Mouse (Mus musculus) hindbrain, embryonic 11.5 days (tissue): Measurements from ENCODE around the gene Pnpla2. TPM values are rescaled to one million over a fixed set of nuclear protein-coding genes. Genes with fewer than 3 reads are reported as not detected.

Experiments
- ATAC-seq: fragments of 200-750 bp; cut with Nextera tagmentation; 2 replicates; pipeline ENCODE4 v1.8.0; 2017; ENCODE audit warnings: mild to moderate bottlenecking, moderate TSS enrichment, moderate library complexity; ENCODE audit not compliant: low FRiP score
- DNase-seq: peaks from one replicate; pipeline ENCODE4 v3.0.0-alpha.2; 2015; ENCODE audit warnings: low spot score
- H3K27ac ChIP-seq: fragments of 300-500 bp; sonication (generic); 2 replicates; pipeline ENCODE4 v1.5.1; 2014; ENCODE audit warnings: mild to moderate bottlenecking, low read depth, low read length
- H3K27me3 ChIP-seq: fragments of 300-500 bp; sonication (generic); 2 replicates; pipeline ENCODE4 v1.6.1; 2014; ENCODE audit warnings: mild to moderate bottlenecking, low read length, moderate library complexity, mixed read lengths; ENCODE audit not compliant: control insufficient read depth, insufficient read depth
- H3K36me3 ChIP-seq: fragments of 300-500 bp; sonication (generic); 2 replicates; pipeline ENCODE4 v1.6.1; 2014; ENCODE audit warnings: mild to moderate bottlenecking, low read length, moderate library complexity, mixed read lengths; ENCODE audit not compliant: control insufficient read depth, insufficient read depth
- H3K4me1 ChIP-seq: fragments of 300-500 bp; sonication (generic); replicated peaks from 2 replicates; pipeline ENCODE4 v1.6.1; 2014; ENCODE audit warnings: low read length, mixed read lengths; ENCODE audit not compliant: control insufficient read depth, insufficient read depth
- H3K4me2 ChIP-seq: fragments of 300-500 bp; sonication (generic); replicated peaks from 2 replicates; pipeline ENCODE4 v1.6.1; 2014; ENCODE audit warnings: mild to moderate bottlenecking, low read depth, low read length
- H3K4me3 ChIP-seq: fragments of 300-500 bp; sonication (generic); 2 replicates; pipeline ENCODE4 v1.5.1; 2014; ENCODE audit warnings: low read depth, low read length
- H3K9ac ChIP-seq: fragments of 300-500 bp; sonication (generic); 2 replicates; pipeline ENCODE4 v1.6.1; 2014; ENCODE audit warnings: low read depth, low read length
- H3K9me3 ChIP-seq: fragments of 300-500 bp; sonication (generic); 2 replicates; pipeline ENCODE4 v1.6.1; 2016; ENCODE audit warnings: low read length; ENCODE audit not compliant: control insufficient read depth
- WGBS: fragments of 180-500 bp; shearing (Covaris S2); extraction: QIAGEN DNeasy Blood & Tissue Kit; methylation state at CpG from one replicate; pipeline ENCODE4 v1.1.7; 2014; 5-methylcytosine and 5-hydroxymethylcytosine counted together
- polyA plus RNA-seq: library from polyadenylated mRNA; unstranded; fragments of >200 nt; fragmentation: Nextera tagmentation; extraction: Ambion mirVana; gene quantifications from 2 replicates; pipeline ENCODE4 v1.2.1, GENCODE M21; 2014

Gene Pnpla2
- polyA plus RNA-seq, 1 experiment from 2014 or later, result 14.2 TPM

DNA sequence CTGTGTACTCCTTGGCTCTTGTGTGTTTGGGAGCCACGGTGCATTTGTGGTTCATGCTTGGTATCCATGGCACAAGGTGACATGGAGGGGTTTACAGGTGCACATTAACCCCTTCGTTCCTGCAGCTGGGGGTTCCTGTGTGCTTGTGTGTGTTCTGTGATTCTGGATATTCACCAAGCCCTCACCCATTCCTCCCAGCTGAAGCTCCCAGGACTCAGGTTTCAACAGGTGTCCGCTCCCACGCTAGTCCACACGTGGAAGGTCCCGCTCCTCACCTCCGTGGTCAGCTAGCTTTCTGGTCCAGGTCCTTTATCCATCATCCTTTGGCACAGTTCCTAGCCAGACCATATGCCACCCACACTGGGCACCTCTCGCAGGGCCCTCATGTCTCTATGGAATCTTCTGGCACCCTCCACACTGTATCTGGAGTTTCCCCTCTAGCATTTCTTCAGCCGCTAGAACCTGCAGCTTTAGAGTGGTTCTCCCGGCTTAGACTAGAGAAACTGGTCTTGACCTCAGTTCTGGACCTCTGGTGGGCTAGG, 11.7 kb downstream of the Pnpla2 start:
- 63% methylated on average over 10 of the region's 10 CpGs for WGBS
- peak overlapping the region; percentile 51 for H3K4me3 ChIP-seq
- H3K9me3 ChIP-seq, result no peaks in the 10 kb centered on the region
- no peak overlapping the region for H3K27ac ChIP-seq
- H3K4me1 ChIP-seq, result peaks cover 11% of the 10 kb centered on the region
- peaks cover 7% of the 10 kb centered on the region; the same call in 1 of the 2 replicates for H3K36me3 ChIP-seq
- DNase-seq, result no peak
- peak overlapping the region; percentile 59; the same call in 1 of the 2 replicates for H3K9ac ChIP-seq
- no peak for ATAC-seq
- H3K27me3 ChIP-seq, result peaks cover 52% of the 10 kb centered on the region
- H3K4me2 ChIP-seq, result peak overlapping the region; percentile 66

DNA sequence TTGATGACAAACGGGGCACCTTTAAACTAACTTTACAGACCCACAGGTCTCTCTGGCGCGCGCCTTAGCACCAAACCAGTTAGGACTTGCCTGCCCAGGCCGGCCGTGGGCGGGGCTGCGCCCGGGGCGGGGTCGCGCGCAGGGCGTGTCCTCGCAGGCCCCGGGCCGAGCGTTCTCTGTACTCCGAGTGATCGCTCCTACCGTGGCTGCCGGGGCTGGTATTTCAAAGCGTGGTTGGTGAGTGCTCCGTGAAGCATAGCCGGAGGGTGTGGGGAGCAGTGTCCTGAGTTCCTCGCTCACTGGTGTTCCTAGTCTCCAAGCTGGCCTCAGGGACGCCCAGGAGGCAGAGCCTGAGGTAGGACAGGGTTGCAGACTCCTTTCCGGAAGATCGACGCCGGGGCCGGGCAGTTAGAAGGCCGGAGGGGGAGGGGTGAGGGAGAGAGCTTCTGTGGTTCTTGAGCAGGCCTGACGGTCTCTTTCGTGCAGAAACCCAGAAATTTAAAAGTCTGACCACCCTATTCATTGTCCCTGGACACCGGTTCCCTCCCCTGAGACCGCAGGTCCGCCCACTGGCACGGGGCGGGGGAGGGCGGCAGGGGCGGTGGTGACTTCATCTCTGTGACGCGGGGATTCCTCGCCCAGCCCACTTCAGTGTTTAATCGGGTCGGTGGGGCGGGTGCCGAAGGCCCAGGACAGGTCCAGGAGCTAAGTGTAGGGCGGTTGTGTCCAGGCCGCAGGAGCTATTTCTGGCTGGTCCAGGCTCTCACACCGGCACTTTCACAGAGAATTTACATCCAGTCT, 12.4 kb downstream of the Pnpla2 start, which contains the start of gene Cd151:
TSS of gene Cd151 (plus strand) at position 163 of the 801 bp plus-strand sequence.
- ATAC-seq (peak; percentile 70), DNase-seq (peak; percentile 88)
- Histone ChIP-seq H3K9me3 (no peaks in the 10 kb centered on the region), H3K36me3 (peaks cover 7% of the 10 kb centered on the region; the same call in 1 of the 2 replicates), H3K27ac (peak within 1 kb of the TSS; percentile 89), H3K27me3 (peaks cover 44% of the 10 kb centered on the region), H3K4me1 (peaks cover 9% of the 10 kb centered on the region), H3K4me2 (peak within 1 kb of the TSS; percentile 66), H3K4me3 (peak within 1 kb of the TSS; percentile 51), H3K9ac (peak within 1 kb of the TSS; percentile 59)
- WGBS, result 1% methylated on average over 48 of the region's 52 CpGs

DNA sequence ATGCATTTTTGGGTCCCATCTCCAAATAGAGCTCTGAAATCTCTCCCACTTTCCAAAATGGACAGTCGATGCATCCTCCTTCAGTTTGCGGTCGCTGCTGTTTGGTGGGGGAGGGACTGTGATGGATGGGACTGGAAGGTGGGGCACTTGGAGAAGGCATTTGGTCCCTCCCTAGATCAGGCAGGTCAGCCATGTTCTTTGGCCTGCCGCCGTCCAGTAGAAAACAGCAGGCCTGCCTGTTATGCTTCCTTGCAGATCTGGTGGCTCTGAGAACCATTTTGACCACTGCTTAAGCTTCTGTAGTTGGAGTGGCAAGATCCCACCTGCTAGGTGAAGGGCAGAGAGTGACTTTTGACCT, 13.1 kb downstream of the Pnpla2 start:
- no peak for DNase-seq

DNA sequence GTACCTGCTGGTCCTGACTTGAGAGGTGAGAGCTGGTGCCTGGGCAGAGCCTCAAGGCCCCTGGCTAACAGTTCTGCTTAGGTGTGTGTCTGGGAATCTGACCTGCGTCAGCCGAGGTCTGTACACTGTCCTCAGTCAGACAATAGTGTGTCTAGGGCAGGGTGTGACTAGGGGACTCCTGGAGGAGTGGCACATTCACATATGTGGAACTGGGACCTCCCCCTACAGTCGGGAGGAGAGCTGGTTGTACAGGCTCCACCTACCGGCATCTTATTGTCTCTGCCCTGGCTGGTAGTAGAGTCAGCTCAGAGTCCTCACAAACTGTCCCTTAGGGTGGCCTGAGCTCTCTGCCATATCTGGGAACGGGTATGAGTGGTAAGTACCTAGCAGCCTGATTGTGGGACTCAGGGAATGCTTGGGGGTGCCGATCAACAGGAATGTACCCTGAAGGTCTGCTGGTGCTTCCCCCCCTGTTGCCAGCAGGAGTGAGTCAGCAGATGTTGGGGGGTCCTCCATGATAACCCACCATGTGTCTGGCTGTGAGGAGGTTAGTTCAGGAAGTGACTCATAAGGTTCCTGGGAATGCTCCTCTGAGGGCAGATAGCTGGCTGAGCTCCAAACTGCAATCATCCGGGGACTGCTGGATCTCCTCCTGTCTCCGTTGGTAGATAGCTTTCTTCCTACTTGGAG, 13.7 kb downstream of the Pnpla2 start:
- peak overlapping the region; percentile 66 for H3K4me2 ChIP-seq
- no peaks in the 10 kb centered on the region for H3K9me3 ChIP-seq
- ATAC-seq, result peak; percentile 82
- H3K27ac ChIP-seq, result peak overlapping the region; percentile 89
- peak; percentile 79 for DNase-seq
- H3K9ac ChIP-seq, result peak overlapping the region; percentile 59
- H3K4me3 ChIP-seq, result peak overlapping the region; percentile 51
- WGBS, result 30% methylated on average over 8 of the region's 8 CpGs
- peaks cover 32% of the 10 kb centered on the region for H3K27me3 ChIP-seq
- H3K4me1 ChIP-seq, result peaks cover 9% of the 10 kb centered on the region
- H3K36me3 ChIP-seq, result peaks cover 7% of the 10 kb centered on the region; the same call in 1 of the 2 replicates

More for the DNA sequence above, 13.1 kb downstream of the Pnpla2 start:
- peaks cover 7% of the 10 kb centered on the region; the same call in 1 of the 2 replicates for H3K36me3 ChIP-seq
- H3K27me3 ChIP-seq, result peaks cover 37% of the 10 kb centered on the region
- peak overlapping the region; percentile 66 for H3K4me2 ChIP-seq
- peak overlapping the region; percentile 89 for H3K27ac ChIP-seq
- H3K9me3 ChIP-seq, result no peaks in the 10 kb centered on the region
- ATAC-seq, result peak; percentile 38; the same call in 1 of the 2 replicates
- peaks cover 9% of the 10 kb centered on the region for H3K4me1 ChIP-seq
- H3K4me3 ChIP-seq, result peak overlapping the region; percentile 51
- 17% methylated on average over 5 of the region's 5 CpGs for WGBS
- peak overlapping the region; percentile 59 for H3K9ac ChIP-seq

DNA sequence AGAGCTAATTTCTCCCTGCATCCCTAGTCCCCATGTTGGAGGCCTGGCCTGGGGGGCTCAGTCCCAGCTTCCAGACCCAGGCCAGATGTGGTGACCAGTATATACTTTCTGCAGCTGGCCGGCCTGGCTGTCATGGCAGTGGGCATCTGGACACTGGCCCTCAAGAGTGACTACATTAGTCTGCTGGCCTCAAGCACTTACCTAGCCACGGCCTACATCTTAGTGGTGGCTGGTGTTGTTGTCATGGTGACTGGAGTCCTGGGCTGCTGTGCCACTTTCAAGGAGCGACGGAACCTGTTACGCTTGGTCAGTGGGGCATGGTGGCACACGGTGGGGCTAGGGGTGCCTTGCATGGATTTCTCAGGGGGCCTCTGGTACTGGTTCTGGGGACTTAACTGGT, 14.4 kb downstream of the Pnpla2 start:
- Histone ChIP-seq H3K27me3 (peaks cover 25% of the 10 kb centered on the region), H3K4me1 (peaks cover 14% of the 10 kb centered on the region), H3K9me3 (no peaks in the 10 kb centered on the region), H3K4me3 (peak overlapping the region; percentile 51), H3K9ac (peak overlapping the region; percentile 59), H3K27ac (peak overlapping the region; percentile 89), H3K4me2 (peak overlapping the region; percentile 66), H3K36me3 (peaks cover 7% of the 10 kb centered on the region; the same call in 1 of the 2 replicates)
- WGBS, result 71% methylated on average over 6 of the region's 6 CpGs
- DNase-seq, result no peak
- ATAC-seq, result no peak

DNA sequence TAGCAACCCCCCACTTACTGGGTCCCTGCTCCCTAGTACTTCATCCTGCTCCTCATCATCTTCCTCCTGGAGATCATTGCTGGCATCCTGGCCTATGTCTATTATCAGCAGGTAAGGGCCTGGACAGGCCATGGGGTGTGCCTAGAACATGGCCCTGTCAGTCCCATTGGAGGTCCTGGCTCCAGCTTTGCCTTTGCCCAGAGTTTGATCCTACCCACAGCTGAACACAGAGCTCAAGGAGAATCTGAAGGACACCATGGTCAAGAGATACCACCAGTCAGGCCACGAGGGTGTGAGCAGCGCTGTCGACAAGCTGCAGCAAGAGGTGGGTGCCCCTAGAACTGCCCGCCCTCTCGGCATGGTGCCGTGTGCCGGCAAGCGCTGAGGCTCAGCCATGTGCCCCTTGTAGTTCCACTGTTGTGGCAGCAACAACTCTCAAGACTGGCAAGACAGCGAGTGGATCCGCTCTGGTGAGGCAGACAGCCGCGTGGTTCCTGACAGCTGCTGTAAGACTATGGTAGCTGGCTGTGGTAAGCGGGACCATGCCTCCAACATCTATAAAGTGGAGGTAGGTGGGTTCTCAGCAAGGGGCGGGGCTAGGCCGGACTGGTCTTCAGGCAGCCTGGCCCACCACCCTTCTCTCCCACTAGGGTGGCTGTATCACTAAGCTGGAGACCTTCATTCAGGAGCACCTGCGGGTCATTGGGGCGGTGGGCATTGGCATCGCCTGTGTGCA, 15.1 kb downstream of the Pnpla2 start:
- H3K4me1 ChIP-seq, result peaks cover 14% of the 10 kb centered on the region
- 0 out of 2 replicates have a peak overlapping the region, but pooled peaks have one; percentile 59 for H3K9ac ChIP-seq
- DNase-seq (no peak), ATAC-seq (no peak)
- peaks cover 19% of the 10 kb centered on the region for H3K27me3 ChIP-seq
- no peak overlapping the region for H3K4me3 ChIP-seq
- no peaks in the 10 kb centered on the region for H3K9me3 ChIP-seq
- peaks cover 7% of the 10 kb centered on the region; the same call in 1 of the 2 replicates for H3K36me3 ChIP-seq
- 90% methylated on average over 18 of the region's 18 CpGs for WGBS
- H3K4me2 ChIP-seq, result peak overlapping the region; percentile 66; the same call in 1 of the 2 replicates
- H3K27ac ChIP-seq, result no peak overlapping the region

DNA sequence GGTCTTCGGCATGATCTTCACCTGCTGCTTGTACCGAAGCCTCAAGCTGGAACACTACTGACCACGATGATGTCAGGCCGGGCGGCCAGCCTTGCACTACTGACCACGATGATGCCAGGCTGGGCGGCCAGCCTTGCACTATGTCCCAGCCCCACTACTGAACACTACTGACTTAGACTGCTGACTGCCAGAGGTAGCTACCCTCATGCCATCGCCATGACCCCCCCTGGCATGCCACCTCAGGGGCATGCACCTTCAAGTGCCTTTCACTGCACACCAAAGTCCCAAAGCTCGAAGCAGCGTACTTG, 15.6 kb downstream of the Pnpla2 start:
- DNase-seq (no peak), ATAC-seq (no peak)
- no peaks in the 10 kb centered on the region for H3K9me3 ChIP-seq
- no peak overlapping the region for H3K9ac ChIP-seq
- peaks cover 14% of the 10 kb centered on the region for H3K27me3 ChIP-seq
- H3K27ac ChIP-seq, result no peak overlapping the region
- no peak overlapping the region for H3K4me3 ChIP-seq
- peaks cover 14% of the 10 kb centered on the region for H3K4me1 ChIP-seq
- no peak overlapping the region for H3K4me2 ChIP-seq
- peaks cover 7% of the 10 kb centered on the region; the same call in 1 of the 2 replicates for H3K36me3 ChIP-seq
- 95% methylated on average over 10 of the region's 10 CpGs for WGBS

DNA sequence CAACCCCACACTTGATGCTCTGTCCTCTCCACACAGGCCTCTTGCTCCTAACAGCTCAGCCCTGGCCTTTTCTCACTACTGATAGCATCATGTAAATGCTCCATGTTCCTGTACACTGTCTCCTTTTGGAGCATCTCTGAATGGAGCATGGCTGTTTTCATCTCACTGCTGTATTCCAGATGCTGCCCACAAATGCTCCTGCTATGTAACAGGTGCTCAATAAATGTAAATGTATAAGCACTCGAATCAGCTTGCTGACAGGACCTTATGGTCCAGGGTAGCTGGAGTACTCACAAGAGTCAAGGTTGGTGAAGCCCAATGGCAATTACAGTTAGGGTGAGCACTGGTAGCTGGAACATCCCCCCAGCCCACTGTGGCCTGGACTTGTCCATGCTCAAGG, 16.2 kb downstream of the Pnpla2 start:
- Histone ChIP-seq H3K4me2 (no peak overlapping the region), H3K36me3 (peaks cover 7% of the 10 kb centered on the region; the same call in 1 of the 2 replicates), H3K4me3 (no peak overlapping the region), H3K27ac (no peak overlapping the region), H3K9ac (no peak overlapping the region), H3K9me3 (no peaks in the 10 kb centered on the region), H3K4me1 (peaks cover 14% of the 10 kb centered on the region), H3K27me3 (peaks cover 13% of the 10 kb centered on the region)
- DNase-seq (no peak), ATAC-seq (no peak)
- 93% methylated on average over 1 of the region's 1 CpGs for WGBS
